Mouse (Mus musculus): ENCODE results near the gene Lin7a. TPM values are rescaled to one million over a fixed set of nuclear protein-coding genes. Genes with fewer than 3 reads are reported as not detected.

Lin7a gene
- polyA plus RNA-seq, 1 experiment = 0.49 TPM

DNA sequence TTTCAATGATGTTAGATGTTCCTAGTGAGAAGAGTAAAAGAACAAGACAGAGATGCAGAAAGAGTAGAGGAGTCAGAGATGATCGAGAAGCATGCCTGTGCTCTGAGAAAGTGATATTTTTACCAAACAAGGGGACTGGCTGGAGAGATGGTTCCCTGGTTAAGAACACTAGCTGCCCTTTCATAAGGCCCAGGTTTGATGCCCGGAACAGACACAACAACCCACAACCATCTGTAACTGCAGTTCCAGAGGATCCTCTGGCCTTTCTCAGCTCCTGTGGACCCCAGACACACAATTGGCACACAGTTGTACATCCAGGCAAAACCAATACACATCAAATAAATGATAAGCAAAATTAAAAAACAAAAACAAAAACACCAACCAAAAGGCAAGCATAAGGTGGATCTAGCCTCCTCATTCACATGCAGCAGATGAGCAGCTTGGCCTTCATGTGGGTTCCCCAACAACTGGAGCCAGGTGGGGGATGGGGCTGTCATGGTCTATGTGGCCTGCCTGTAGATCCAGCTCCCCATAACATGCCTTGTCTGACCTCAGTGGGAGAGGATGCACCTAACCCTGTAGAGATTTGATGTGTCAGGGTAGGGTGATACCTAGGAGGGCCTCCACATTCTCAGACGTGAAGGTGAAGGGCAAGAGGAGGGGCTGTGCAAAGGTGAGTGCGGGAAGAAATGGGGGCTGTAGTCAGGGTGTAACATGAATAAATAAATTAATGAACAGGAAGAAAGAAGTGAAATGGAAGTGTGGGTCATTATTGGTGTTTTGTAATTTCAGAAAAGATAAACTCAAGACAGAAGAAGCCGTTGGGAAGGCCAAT lies 178.2 kb downstream of the Lin7a start:
- no peak for DNase-seq (ENCODE audit: low read depth)

DNA sequence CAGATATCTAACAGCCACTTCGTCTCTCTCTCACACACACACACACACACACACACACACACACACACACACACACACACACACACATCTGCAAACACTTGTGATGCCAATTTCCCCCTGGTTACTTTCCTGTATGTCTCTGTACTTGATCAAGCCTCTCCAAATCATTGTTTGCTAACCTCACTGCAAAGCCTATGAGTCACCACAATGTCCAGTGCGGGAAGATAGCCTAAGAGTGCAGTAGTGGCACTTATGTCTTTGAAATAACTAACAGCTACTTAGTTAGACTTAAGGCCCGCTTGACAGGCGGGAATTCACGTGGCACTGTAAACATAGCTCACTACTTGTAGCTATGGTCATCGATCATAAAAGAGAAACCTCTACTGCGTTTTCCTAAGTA lies 196.3 kb downstream of the Lin7a start:
- no peak for DNase-seq (ENCODE audit: low read depth)

Other genes with a start within 250 kb of the Lin7a start
- 18.7 and 26.2 TPM in 2 replicates for gene Acss3, start 148.0 kb upstream of the Lin7a start, polyA plus RNA-seq (2012; rRNA removed)
- not detected in 2 replicates for gene Myf5, start 214.4 kb downstream of the Lin7a start, polyA plus RNA-seq (2012; rRNA removed)
- gene Myf6, start 223.1 kb downstream of the Lin7a start, polyA plus RNA-seq (2012; rRNA removed) = not detected in 2 replicates